Mouse (Mus musculus) monocyte, adult 59 days (primary cell): Measurements from ENCODE around the gene Gnpda2. TPM values are rescaled to one million over a fixed set of nuclear protein-coding genes. Genes with fewer than 3 reads are reported as not detected.

Experiments
- total RNA-seq, 2 experiments: library from RNA; stranded (reverse); gene quantifications; one replicate each; pipeline ENCODE4 v1.2.4; 2023

Gnpda2 gene
- 10 to 100 TPM in 1 of 2 experiments, 1 to 10 TPM in 1; 7.2 to 10.5 TPM for total RNA-seq

DNA sequence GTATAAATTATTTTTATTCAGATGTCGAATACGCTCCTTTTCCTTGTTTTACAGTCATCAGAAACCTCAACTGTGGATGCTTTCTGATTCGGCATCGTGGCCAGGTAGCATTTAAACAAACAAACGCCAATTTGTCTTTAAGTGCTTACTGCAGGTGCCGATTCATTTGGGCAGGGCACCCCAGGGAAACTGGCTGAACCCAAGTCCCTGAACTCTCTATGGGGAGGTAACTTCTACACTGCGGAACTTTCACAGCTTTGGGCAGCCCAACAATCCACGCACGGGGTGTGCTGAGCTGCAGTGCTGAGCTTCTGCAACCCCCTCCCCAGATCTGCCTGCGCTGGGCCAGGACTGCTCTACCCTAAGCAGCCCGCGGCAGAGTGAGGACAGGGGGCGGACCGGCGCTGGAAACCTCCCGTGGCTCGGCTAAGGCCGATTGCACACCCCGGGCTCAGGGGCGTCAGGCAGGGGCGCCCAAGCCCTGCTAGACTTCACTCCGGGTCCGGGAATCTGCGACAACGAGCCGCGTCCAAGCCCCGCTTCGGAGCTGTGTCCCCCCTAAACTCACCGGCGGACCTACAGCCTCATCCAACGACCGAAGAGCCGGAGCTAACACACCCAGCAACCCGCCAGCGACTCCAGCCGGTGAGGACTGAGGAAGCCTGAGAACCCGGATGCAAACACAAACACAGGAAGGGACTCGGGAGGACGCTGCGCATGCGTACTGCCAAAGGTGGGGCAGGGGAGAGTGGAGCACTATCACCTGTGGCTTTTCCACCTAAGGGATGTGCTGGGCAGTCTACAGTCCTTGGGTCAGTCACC, at the start of gene Gnpda2:
Gene Gnpda2, minus strand, starts transcription at position 701 of the 822 bp plus-strand sequence.

GRCm38 (mm10) chr5:69556628-69557403, 35.3 kb downstream of the Gnpda2 start, which contains the start of gene Guf1:
Gene Guf1, plus strand, starts transcription at chr5:69556923.

DNA sequence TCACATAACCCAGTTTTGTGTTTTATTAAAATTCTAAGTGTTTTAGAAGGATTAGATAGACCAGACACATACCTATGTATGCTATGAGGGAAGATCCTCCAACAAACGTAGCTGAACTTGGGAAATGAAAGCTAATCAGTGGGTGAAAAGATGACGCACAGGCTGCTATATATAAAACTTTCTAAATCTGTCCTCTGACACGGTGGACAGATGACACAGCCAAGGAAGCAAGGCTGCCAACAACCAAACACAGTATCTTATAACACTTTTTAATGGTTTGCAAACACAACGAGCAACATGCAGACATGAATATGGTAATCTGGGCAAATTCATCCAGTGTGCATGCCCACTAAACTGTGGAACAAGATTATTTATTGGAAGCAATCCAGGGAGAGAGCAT, 49.7 kb downstream of the Gnpda2 start, which contains the start of gene Yipf7:
Gene Yipf7, minus strand, starts transcription at position 160 of the 400 bp plus-strand sequence.

Other genes starting within 250 kb of the Gnpda2 start
- not detected for gene Yipf7, start 49.7 kb downstream of the Gnpda2 start, total RNA-seq
- 10 to 100 TPM; 10.6 to 11.5 TPM for gene Guf1, start 35.4 kb downstream of the Gnpda2 start, total RNA-seq